Mouse (Mus musculus) activated CD4-positive, CD25-positive, alpha-beta regulatory T cell, adult 9 weeks (primary cell): ENCODE data around the gene Cib3. TPM values are rescaled to one million over a fixed set of nuclear protein-coding genes. Genes with fewer than 3 reads are reported as not detected.

Experiments
- polyA plus RNA-seq: library from polyadenylated mRNA; unstranded; fragments of 100-300 nt; shearing (Covaris generic); gene quantifications from one replicate; pipeline ENCODE4 v1.2.1, GENCODE M21; 2017

The Cib3 gene
- polyA plus RNA-seq = not detected

GRCm38 (mm10) chr8:72212751-72213150 lies at the start of gene Cib3:
Gene Cib3 (minus strand): TSS chr8:72212837.

GRCm38 (mm10) chr8:72239499-72240402 lies 27.1 kb upstream of the Cib3 start, which contains the start of gene Ap1m1:
Gene Ap1m1 (plus strand): TSS chr8:72240018.

GRCm38 (mm10) chr8:72219541-72220363 lies 7.1 kb upstream of the Cib3 start, which contains the start of gene Fam32a:
Gene Fam32a (plus strand): TSS chr8:72219730.

DNA sequence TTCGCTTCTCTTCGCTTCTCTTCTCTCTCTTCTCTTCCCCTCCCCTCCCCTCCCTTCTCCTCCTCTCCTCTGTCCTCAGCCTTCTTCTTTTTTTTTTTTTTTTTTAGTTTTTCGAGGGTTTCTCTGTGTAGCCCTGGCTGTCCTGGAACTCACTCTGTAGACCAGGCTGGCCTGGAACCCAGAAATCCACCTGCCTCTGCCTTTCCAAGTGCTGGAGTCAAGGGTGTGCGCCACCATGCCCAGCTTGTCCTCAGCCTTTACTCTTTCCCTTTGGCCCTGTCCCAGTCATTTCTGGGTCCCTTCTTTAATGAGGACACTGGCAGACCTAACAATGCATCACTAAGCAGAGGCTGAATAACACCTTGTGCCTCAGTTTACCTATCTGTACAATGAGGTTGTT lies 899 bp upstream of the Cib3 start, which contains the start of gene Gm11034:
Gene Gm11034 (minus strand): TSS at position 101 of the 400 bp plus-strand sequence.

GRCm38 (mm10) chr8:72189417-72190214 lies 23.0 kb downstream of the Cib3 start, which contains the start of gene Hsh2d:
Gene Hsh2d (plus strand): TSS chr8:72189638.

DNA sequence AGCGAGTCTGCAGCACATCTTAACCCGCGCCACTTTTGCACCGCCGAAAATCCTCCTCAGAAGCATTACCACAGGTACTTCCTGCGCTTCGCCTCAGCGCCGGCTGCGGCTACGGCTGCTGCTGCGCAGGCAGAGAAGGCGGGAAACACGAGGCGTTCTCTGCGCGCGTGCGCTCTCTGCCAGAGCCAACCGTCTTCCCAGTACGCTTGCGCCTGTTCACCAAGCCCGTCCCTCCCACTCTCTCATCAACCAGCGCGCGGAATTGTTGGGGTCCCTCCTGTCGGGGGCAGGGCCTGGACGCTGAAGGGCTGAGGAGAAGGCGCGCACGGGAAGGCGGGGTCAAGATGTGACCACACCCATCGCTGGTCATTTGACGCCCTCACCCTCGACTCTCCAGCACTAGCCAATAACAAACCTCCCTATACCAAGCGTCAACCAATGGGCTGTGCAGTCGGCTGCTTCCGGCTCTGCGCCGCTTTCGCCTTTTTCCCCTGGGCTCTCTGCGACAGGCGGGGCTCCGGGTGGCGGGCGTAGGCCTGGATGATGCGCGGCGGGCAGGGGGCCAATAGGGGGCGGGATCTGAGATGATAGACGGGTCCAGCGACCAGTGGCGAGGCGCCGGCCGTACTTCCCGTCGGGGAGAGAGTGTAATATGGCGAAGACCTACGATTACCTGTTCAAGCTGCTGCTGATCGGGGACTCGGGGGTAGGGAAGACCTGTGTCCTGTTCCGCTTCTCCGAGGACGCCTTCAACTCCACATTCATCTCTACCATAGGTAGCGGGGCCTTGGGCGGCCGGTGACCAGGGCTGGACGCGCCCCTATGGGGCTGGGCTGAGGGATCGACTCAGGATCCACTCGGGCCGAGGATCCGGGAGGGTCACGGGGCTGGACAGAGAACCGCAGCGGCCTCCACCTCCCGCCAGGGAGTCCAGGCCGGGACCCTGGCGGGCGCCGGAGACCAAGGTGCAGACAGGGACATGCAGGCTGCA lies 51.6 kb downstream of the Cib3 start, which contains the start of gene Rab8a:
Gene Rab8a (plus strand): TSS at position 494 of the 991 bp plus-strand sequence.

Other genes with a start within 250 kb of the Cib3 start
- 0.87 TPM for gene Cyp4f18, start 203.2 kb downstream of the Cib3 start, polyA plus RNA-seq
- 0.20 TPM for gene Olfr372, start 171.6 kb downstream of the Cib3 start, polyA plus RNA-seq
- 0.24 TPM for gene Olfr373, start 129.7 kb downstream of the Cib3 start, polyA plus RNA-seq
- 0.22 TPM for gene Olfr374, start 105.8 kb downstream of the Cib3 start, polyA plus RNA-seq
- gene Tpm4, start 77.9 kb downstream of the Cib3 start, polyA plus RNA-seq = 367 TPM
- 220 TPM for gene Rab8a, start 51.6 kb downstream of the Cib3 start, polyA plus RNA-seq
- gene Hsh2d, start 23.2 kb downstream of the Cib3 start, polyA plus RNA-seq = 31.6 TPM
- not detected for gene Gm11034, start 799 bp upstream of the Cib3 start, polyA plus RNA-seq
- gene Fam32a, start 6.9 kb upstream of the Cib3 start, polyA plus RNA-seq = 126 TPM
- gene Ap1m1, start 27.2 kb upstream of the Cib3 start, polyA plus RNA-seq = 180 TPM
- gene Gm10282, start 92.4 kb upstream of the Cib3 start, polyA plus RNA-seq = 6.2 TPM
- gene Klf2, start 106.2 kb upstream of the Cib3 start, polyA plus RNA-seq = 12.4 TPM
- 55.5 TPM for gene Eps15l1, start 208.6 kb upstream of the Cib3 start, polyA plus RNA-seq
- 0.35 TPM for gene Calr3, start 231.0 kb upstream of the Cib3 start, polyA plus RNA-seq
- 9.6 TPM for gene 1700030K09Rik, start 231.0 kb upstream of the Cib3 start, polyA plus RNA-seq